Mouse (Mus musculus): Measurements from ENCODE around the gene Ear14.

Ear14 gene

DNA sequence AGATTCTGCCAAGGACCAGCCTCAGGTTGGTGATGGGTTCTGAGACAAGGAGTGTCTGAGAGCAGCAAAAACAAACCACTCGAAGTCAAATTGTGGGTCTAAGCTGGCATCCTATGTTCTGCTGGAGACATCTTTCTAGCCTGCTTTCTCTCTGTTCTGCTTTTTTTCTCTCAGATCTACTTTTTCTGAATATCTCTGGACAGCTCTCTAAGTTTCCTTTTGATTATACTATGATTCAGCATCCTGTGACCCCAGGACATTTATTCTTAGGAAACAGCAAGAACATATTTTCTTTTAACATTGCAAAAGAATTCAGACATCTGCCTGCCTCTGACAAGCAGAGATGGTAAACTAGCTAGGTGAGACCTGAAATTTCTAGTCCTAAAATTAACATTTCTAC lies 50.4 kb downstream of the Ear14 start:
- no peak for DNase-seq

All from right cerebral cortex, postnatal 4 days (tissue).